Mouse (Mus musculus) left cerebral cortex, postnatal 4 days (tissue): ENCODE results near the gene Tspan13. TPM values are rescaled to one million over a fixed set of nuclear protein-coding genes. Genes with fewer than 3 reads are reported as not detected.

Source experiments
- DNase-seq: peaks from one replicate; pipeline ENCODE4 v3.0.0-alpha.2; 2022
- intact Hi-C: fragments of 180-260 bp; cut with DNase I; formaldehyde crosslinking; loops from one replicate; pipeline ENCODE4 v1.15.1; 2025
- total RNA-seq, 2 experiments: library from RNA; stranded (reverse); gene quantifications; 2 replicates each; pipeline ENCODE4 v1.2.3; 2021

Tspan13 gene
- total RNA-seq, 2 experiments from 2014 or later = 176 to 181 TPM

DNA sequence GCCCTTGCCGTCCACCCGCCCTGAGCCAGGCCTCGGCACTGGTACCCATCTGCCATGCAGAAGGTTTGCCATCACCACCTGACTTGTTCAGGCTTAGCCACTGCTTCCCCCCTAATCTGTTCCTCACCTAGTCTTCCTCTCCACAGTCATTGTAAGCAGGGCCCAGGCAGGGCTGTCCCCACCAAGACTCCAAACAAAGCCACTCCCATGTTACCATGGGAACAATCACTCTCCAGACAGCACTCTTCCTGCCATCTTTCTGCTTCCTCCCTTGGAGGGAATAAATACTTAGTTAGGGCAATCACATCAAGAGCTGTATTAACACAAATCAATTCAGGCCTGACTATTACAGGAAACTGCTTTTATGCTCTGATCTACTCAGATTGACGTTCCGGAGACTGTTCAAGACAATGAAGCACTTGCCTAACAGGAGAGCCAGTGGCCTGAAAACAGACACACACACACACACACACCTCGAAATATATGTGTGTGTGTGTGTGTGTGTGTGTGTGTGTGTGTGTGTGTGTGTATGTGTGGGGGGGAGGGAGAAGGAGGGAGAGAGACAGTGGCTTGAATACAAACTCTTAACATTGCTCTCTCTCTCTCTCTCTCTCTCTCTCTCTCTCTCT, 60.5 kb downstream of the Tspan13 start:
- no peak for DNase-seq
- intact Hi-C loops = no loop called here

DNA sequence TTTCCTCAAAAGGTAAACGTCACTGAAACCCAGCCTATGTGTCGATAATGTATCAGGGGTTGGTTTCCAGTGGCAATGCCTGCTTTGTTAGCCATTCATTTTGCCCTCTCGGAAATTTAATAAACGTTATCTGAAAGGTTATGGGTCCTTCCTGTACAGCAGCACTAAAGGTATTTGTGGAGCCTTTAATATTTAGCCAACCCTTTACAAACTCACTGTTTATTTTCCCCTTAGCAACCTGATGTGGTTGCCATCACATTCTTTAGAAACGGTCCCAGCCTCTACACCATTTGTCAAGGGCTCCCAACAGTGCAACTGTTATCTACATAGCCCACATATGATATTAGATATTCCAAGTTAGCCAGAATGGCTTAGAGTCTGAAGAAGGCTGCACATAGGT, 62.7 kb downstream of the Tspan13 start:
- DNase-seq = no peak
- intact Hi-C loops = no loop called here

DNA sequence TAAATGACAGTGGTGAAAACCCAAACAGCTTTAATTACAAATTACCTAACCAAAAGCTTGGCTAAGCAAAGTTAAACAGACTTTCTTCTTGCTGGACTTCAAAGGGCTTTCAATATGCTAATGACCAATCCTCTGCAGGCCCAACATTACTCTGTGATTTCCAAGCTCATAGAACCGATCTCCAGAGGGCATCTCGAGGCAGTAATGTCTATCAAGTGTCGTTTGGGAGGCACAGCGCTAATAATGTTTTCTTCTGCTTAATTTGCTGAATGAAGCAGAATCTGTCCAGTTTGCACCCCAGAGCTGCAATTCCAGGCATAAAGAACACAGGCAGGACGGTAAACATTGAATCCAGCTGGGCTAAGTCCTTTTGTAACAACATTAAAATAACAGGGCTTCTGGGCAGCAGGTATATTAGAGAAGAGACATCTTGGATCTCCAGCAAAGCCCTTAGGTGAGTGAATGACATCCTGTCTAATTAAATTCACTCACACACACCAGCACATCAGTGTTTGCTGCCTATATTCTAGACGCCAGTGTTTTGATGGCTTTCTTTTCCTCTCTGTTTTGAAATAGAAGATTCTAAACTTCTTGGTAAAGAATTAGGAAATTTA, 64.6 kb downstream of the Tspan13 start:
- intact Hi-C loops = no loop called here

DNA sequence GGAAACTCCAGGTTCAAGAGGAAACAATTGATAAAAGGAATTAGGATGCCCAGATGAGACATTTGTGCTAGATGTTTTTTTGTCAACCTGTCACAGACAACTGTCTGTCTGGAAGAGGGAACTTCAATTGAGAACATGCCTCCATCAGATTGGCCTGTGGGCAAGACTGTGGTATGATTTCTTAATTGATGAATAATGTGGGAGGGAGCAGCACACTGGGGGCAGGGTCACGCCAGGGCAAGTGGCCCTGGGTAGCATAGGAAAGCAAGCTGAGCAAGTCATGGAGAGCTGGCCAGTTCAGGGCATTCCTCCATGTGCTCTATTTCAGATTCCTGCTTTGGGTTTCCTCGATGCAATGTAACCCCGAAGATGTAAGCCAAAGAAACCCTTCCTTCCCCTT, 66.4 kb downstream of the Tspan13 start:
- intact Hi-C loops = no loop called here
- no peak for DNase-seq

More for the DNA sequence above, 64.6 kb downstream of the Tspan13 start:
- DNase-seq = no peak

DNA sequence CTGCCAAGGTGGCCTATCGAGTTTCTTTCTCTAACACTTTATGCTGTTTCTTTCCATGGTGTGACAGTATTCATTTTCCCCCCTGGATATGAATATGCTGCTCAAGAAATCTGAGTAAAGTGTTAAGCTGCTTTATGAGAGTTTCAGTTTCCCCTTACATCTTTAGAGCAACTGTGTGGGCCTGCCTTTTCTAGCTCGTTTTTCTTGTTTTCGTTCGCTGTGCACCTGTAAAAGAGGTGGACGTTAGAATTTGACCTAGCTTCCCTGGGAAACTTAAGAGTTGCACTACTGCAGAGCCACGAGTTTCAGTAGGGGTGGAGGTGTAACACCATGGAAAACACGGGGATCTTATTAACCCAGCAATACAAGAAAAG, 75.5 kb downstream of the Tspan13 start:
- intact Hi-C loops = no loop called here
- DNase-seq = no peak

DNA sequence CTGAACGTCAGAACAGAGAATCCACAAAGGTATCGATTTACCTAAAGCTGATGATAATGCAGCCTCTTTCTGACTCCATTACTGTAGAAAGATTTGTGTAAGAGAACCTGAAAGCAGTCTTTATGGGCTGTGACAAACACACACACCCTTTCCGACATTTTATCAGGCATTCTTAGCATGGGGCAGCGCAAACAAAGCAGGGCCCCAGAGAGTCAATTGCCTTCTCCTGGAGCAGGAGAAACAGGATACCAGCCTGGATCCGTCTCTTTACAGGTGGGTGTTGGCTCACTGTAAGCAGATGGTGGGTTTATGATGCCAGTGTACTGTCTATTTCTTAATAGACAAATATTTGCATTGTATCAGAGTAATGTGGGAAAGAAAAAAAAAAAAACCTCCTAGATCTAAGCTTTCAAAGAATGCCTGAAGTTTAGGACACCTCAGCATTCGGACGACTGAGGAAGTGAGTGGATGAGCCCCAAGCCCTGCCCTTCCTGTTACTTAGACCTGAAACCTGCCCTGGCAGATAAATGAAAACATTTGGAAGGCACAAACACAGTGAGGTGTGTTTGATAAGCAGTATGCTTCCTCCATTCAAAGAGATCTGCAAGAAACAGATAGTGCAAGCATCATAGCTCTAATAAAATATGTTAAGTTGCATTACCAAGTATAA, 76.1 kb downstream of the Tspan13 start:
- no peak for DNase-seq
- intact Hi-C loops = no loop called here

Other genes with a start within 250 kb of the Tspan13 start
- gene Agr3, start 116.9 kb downstream of the Tspan13 start, total RNA-seq = not detected
- gene Agr2, start 49.6 kb downstream of the Tspan13 start, total RNA-seq = not detected
- gene Ankmy2, start 114.6 kb upstream of the Tspan13 start, total RNA-seq = 10 to 100 TPM; 61.8 to 63.7 TPM
- gene Bzw2, start 115.6 kb upstream of the Tspan13 start, total RNA-seq = 100 to 1,000 TPM; 252 to 269 TPM
- gene Lrrc72, start 210.9 kb upstream of the Tspan13 start, total RNA-seq = not detected